Mouse (Mus musculus) right cerebral cortex, postnatal 25 days (tissue): ENCODE measurements at regions not wholly inside any gene's neighbourhood (a gene's known extent, or its start where the extent isn't known, plus 50 kb on each side); places are given as distances from the start of the nearest gene placed in this dataset.

Experiments
- DNase-seq: peaks from one replicate; pipeline ENCODE4 v3.0.0; 2022

- no peak for DNase-seq
Measured at GRCm38 (mm10) chr2:49376281-49376680, 75.0 kb upstream of the Epc2 start.

GRCm38 (mm10) chr2:49379222-49379805 lies 72.0 kb upstream of the Epc2 start:
- peak; percentile 38 for DNase-seq

GRCm38 (mm10) chr2:49380965-49381364 lies 70.3 kb upstream of the Epc2 start:
- DNase-seq, result no peak

- DNase-seq, result no peak
Measured at GRCm38 (mm10) chr2:49386747-49387146, 64.5 kb upstream of the Epc2 start.

- no peak for DNase-seq
Measured at GRCm38 (mm10) chr2:49391322-49392262, 59.7 kb upstream of the Epc2 start.
